Mouse (Mus musculus): ENCODE results near the gene Btn1a1. TPM values are rescaled to one million over a fixed set of nuclear protein-coding genes. Genes with fewer than 3 reads are reported as not detected.

The Btn1a1 gene
- polyA plus RNA-seq (2015; fragmentation: Nextera tagmentation; extraction: Ambion mirVana): 0.15 TPM in 1 of 2 replicates, not detected in the other

GRCm38 (mm10) chr13:23465600-23466109 lies at the start of gene Btn1a1:
Gene Btn1a1, minus strand, starts transcription at chr13:23465901.
- 1% methylated on average over 7 of the region's 7 CpGs for WGBS
- no peaks in the 10 kb centered on the region for H3K9me3 ChIP-seq (replicated peaks)
- H3K36me3 ChIP-seq: no peaks in the 10 kb centered on the region
- peaks cover 10% of the 10 kb centered on the region for H3K27me3 ChIP-seq (replicated peaks)
- H3K4me3 ChIP-seq (replicated peaks): peak within 1 kb of the TSS; percentile 64
- peak within 1 kb of the TSS; percentile 83 for H3K4me2 ChIP-seq
- peaks cover 18% of the 10 kb centered on the region for H3K4me1 ChIP-seq
- H3K9ac ChIP-seq (replicated peaks): peak within 1 kb of the TSS; percentile 60
- no peak for ATAC-seq (ENCODE audit: low FRiP score)
- H3K27ac ChIP-seq (replicated peaks): no peak within 1 kb of the TSS

DNA sequence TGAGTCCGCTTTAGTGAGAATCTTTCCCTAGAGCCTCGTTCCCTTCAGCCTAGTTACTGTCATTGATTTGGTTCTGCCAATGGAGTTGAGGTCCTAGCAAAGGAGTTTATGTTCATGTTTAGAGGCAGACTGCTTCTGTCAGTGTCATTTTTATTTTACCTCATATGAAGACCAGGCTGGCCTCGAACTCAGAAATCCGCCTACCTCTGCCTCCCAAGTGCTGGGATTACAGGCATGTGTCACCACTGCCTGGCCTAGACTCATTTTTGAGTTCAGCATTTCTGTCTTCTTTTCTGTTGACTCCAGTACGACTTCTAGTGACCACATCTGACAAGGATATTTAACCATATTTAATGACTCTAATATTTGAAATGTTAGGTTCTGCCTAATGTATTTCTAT lies 49.6 kb upstream of the Btn1a1 start:
- Histone ChIP-seq H3K4me2 (no peak overlapping the region), H3K27ac (replicated peaks) (no peak overlapping the region), H3K9me3 (replicated peaks) (no peaks in the 10 kb centered on the region), H3K4me1 (peaks cover 10% of the 10 kb centered on the region), H3K4me3 (replicated peaks) (no peak overlapping the region), H3K27me3 (replicated peaks) (no peaks in the 10 kb centered on the region), H3K36me3 (no peaks in the 10 kb centered on the region), H3K9ac (replicated peaks) (no peak overlapping the region)
- no peak for ATAC-seq (ENCODE audit: low FRiP score)
- 77% methylated on average over 5 of the region's 5 CpGs for WGBS

DNA sequence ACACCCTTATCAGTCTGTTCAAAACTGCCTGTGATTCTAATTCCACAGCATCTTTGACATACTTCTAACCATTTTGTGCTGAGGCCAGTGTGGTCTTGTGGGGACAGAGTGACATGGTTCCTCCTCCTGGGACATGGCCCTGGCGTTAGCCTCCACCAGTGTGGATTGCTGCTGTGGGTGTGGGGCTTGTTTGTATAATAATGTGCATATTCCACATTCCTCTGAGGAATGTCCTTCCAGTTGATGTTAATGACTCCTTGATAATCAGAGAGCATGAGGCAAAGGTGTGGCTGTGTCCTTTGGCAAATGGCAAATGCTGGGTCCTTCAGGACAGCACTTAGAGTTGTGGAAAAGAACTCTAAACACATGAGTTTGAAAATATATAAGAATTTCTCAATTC lies 47.8 kb upstream of the Btn1a1 start:
- Histone ChIP-seq H3K9ac (replicated peaks) (no peak overlapping the region), H3K27me3 (replicated peaks) (no peaks in the 10 kb centered on the region), H3K4me3 (replicated peaks) (no peak overlapping the region), H3K4me1 (peaks cover 8% of the 10 kb centered on the region), H3K9me3 (replicated peaks) (no peaks in the 10 kb centered on the region), H3K36me3 (no peaks in the 10 kb centered on the region), H3K4me2 (no peak overlapping the region), H3K27ac (replicated peaks) (no peak overlapping the region)
- 86% methylated on average over 1 of the region's 1 CpGs for WGBS
- ATAC-seq (ENCODE audit: low FRiP score): no peak

DNA sequence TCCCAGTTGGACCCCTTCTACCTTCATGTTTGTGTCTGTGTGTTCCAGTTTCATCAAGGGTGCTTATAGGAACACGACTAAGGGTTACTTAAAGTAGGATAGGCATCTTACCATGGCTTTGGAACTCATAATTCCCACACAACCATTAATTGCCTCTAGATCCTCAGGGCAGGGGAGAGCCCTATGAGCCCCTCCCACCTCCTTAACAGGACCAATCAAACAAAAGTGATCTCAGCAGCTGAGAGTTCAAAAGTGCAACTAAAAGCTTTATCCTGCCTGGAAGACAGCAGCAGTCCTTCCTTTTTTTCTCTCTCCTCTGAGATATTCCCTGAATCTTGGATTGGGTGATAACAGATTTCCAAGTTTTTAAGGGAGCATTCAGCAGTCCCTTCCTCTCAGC lies 44.4 kb upstream of the Btn1a1 start:
- H3K9ac ChIP-seq (replicated peaks): no peak overlapping the region
- H3K4me1 ChIP-seq: peaks cover 6% of the 10 kb centered on the region
- no peaks in the 10 kb centered on the region for H3K36me3 ChIP-seq
- H3K27ac ChIP-seq (replicated peaks): no peak overlapping the region
- 0 out of 2 replicates have a peak, but pooled peaks cover 3% of the 10 kb centered on the region for H3K27me3 ChIP-seq (replicated peaks)
- H3K4me2 ChIP-seq: no peak overlapping the region
- H3K9me3 ChIP-seq (replicated peaks): no peaks in the 10 kb centered on the region
- no peak overlapping the region for H3K4me3 ChIP-seq (replicated peaks)
- WGBS: 46% methylated on average over 1 of the region's 1 CpGs
- no peak for ATAC-seq (ENCODE audit: low FRiP score)

DNA sequence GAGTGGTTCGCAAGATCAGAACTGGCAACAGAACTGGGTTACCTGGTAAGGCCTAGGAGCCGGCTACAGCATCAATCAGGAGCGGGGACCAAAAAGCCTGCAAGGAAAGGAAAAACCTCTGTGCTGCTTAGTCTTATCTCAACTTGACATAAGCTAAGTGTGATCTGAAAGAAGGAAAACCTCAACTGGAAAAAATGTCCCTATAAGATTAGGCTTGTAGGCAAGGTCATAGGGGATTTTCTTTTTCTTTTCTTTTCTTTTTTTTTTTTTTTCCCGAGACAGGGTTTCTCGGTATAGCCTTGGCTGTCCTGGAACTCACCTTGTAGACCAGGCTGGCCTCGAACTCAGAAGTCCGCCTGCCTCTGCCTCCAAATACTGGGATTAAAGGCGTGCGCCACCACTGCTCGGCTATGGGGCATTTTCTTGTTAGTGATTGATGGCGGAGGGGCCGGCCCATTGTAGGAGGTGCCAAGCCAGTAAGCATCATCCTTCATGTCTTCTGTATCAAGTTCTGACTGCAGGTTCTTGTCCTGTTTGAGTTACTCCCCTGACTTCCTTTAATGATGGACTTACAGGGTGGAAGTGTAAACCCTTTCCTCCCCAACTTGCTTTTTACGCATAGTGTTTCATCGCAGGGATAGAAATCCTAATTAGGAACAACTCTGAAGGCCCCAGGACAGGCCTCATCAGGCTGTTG lies 41.3 kb upstream of the Btn1a1 start:
- WGBS: 22% methylated on average over 14 of the region's 14 CpGs
- no peaks in the 10 kb centered on the region for H3K36me3 ChIP-seq
- peak overlapping the region; percentile 46; the same call in 1 of the 2 replicates for H3K4me2 ChIP-seq
- H3K9ac ChIP-seq (replicated peaks): no peak overlapping the region
- H3K27ac ChIP-seq (replicated peaks): no peak overlapping the region
- ATAC-seq (ENCODE audit: low FRiP score): no peak
- H3K4me3 ChIP-seq (replicated peaks): no peak overlapping the region
- H3K4me1 ChIP-seq: peaks cover 6% of the 10 kb centered on the region
- H3K9me3 ChIP-seq (replicated peaks): no peaks in the 10 kb centered on the region
- 0 out of 2 replicates have a peak, but pooled peaks cover 3% of the 10 kb centered on the region for H3K27me3 ChIP-seq (replicated peaks)

GRCm38 (mm10) chr13:23506351-23506750 lies 40.6 kb upstream of the Btn1a1 start:
- no peaks in the 10 kb centered on the region for H3K36me3 ChIP-seq
- H3K9me3 ChIP-seq (replicated peaks): no peaks in the 10 kb centered on the region
- no peak overlapping the region for H3K4me3 ChIP-seq (replicated peaks)
- WGBS: 6% methylated on average over 13 of the region's 13 CpGs
- ATAC-seq (ENCODE audit: low FRiP score): no peak
- H3K9ac ChIP-seq (replicated peaks): no peak overlapping the region
- H3K27ac ChIP-seq (replicated peaks): no peak overlapping the region
- H3K4me1 ChIP-seq: peaks cover 6% of the 10 kb centered on the region
- 0 out of 2 replicates have a peak, but pooled peaks cover 3% of the 10 kb centered on the region for H3K27me3 ChIP-seq (replicated peaks)
- H3K4me2 ChIP-seq: peak overlapping the region; percentile 46

DNA sequence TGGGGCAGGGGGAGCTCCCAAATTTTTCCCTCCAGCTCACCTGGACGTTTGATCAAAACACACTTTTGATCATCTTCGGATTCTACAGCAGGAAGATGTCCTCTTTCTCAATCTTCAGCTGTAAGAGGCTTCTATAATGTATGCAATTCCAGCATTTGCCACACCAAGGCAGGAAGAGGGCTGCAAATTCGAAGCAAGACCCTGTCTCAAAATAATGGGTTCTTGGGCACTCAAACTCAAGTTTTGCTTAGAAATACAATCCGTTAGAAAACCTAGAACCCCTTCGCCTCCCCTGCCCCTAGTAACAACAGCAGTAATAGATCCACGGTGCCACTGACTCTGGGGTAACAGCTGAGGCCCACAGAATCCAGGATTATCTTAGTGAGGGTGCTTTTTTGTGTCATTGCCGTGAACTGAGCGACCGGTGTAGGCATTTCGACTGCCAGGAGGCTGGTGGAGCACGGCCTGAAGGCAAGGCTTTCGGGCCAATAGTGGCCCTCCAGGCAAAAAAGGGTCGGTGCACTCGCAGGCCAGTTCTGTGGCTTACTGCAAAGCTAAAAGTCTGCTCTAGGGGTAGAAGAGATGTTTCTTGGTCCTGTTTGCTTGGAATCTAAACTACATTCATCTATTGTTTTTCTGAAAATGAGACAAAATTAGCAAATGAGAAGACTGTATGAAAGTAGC lies 40.1 kb upstream of the Btn1a1 start:
- WGBS: 7% methylated on average over 14 of the region's 14 CpGs
- no peaks in the 10 kb centered on the region for H3K9me3 ChIP-seq (replicated peaks)
- peak overlapping the region; percentile 17 for H3K4me3 ChIP-seq (replicated peaks)
- ATAC-seq (ENCODE audit: low FRiP score): no peak
- 0 out of 2 replicates have a peak, but pooled peaks cover 3% of the 10 kb centered on the region for H3K27me3 ChIP-seq (replicated peaks)
- no peak overlapping the region for H3K9ac ChIP-seq (replicated peaks)
- H3K4me2 ChIP-seq: peak overlapping the region; percentile 46
- H3K4me1 ChIP-seq: peaks cover 6% of the 10 kb centered on the region
- no peaks in the 10 kb centered on the region for H3K36me3 ChIP-seq
- H3K27ac ChIP-seq (replicated peaks): no peak overlapping the region

- H3K4me3 ChIP-seq (replicated peaks): 0 out of 2 replicates have a peak overlapping the region, but pooled peaks have one; percentile 3
These were observed 38.1 kb upstream of the Btn1a1 start for GRCm38 (mm10) chr13:23503797-23504196.

GRCm38 (mm10) chr13:23502916-23503315 lies 37.2 kb upstream of the Btn1a1 start:
- Histone ChIP-seq H3K4me2 (no peak overlapping the region), H3K4me1 (peaks cover 15% of the 10 kb centered on the region), H3K9ac (replicated peaks) (no peak overlapping the region), H3K36me3 (no peaks in the 10 kb centered on the region), H3K9me3 (replicated peaks) (no peaks in the 10 kb centered on the region), H3K4me3 (replicated peaks) (no peak overlapping the region), H3K27ac (replicated peaks) (no peak overlapping the region), H3K27me3 (replicated peaks) (peaks cover 10% of the 10 kb centered on the region)
- ATAC-seq (ENCODE audit: low FRiP score): no peak
- 54% methylated on average over 4 of the region's 4 CpGs for WGBS

More at GRCm38 (mm10) chr13:23503797-23504196, 38.1 kb upstream of the Btn1a1 start:
- H3K9me3 ChIP-seq (replicated peaks): no peaks in the 10 kb centered on the region
- H3K27me3 ChIP-seq (replicated peaks): peaks cover 3% of the 10 kb centered on the region
- H3K9ac ChIP-seq (replicated peaks): no peak overlapping the region
- peaks cover 7% of the 10 kb centered on the region for H3K4me1 ChIP-seq
- no peak for ATAC-seq (ENCODE audit: low FRiP score)
- H3K27ac ChIP-seq (replicated peaks): no peak overlapping the region
- under 1% methylated on average over 9 of the region's 9 CpGs for WGBS
- H3K4me2 ChIP-seq: peak overlapping the region; percentile 34
- H3K36me3 ChIP-seq: no peaks in the 10 kb centered on the region

GRCm38 (mm10) chr13:23502031-23502567 lies 36.4 kb upstream of the Btn1a1 start:
- no peak overlapping the region for H3K27ac ChIP-seq (replicated peaks)
- no peaks in the 10 kb centered on the region for H3K36me3 ChIP-seq
- no peak overlapping the region for H3K4me3 ChIP-seq (replicated peaks)
- peaks cover 18% of the 10 kb centered on the region for H3K4me1 ChIP-seq
- ATAC-seq (ENCODE audit: low FRiP score): no peak
- H3K27me3 ChIP-seq (replicated peaks): peaks cover 13% of the 10 kb centered on the region
- no peak overlapping the region for H3K9ac ChIP-seq (replicated peaks)
- H3K4me2 ChIP-seq: no peak overlapping the region
- H3K9me3 ChIP-seq (replicated peaks): no peaks in the 10 kb centered on the region
- WGBS: 41% methylated on average over 9 of the region's 9 CpGs

- no peaks in the 10 kb centered on the region for H3K36me3 ChIP-seq
- peaks cover 18% of the 10 kb centered on the region for H3K4me1 ChIP-seq
- H3K4me3 ChIP-seq (replicated peaks): no peak overlapping the region
- H3K27ac ChIP-seq (replicated peaks): no peak overlapping the region
- peaks cover 14% of the 10 kb centered on the region for H3K27me3 ChIP-seq (replicated peaks)
- H3K4me2 ChIP-seq: no peak overlapping the region
- no peak overlapping the region for H3K9ac ChIP-seq (replicated peaks)
- ATAC-seq (ENCODE audit: low FRiP score): no peak
- 25% methylated on average over 5 of the region's 5 CpGs for WGBS
- H3K9me3 ChIP-seq (replicated peaks): no peaks in the 10 kb centered on the region
These were observed 35.8 kb upstream of the Btn1a1 start for GRCm38 (mm10) chr13:23501511-23501910.

All from neural tube, embryonic 15.5 days (tissue).